Mouse (Mus musculus): ENCODE data around the gene Nfatc3.

Nfatc3 gene

DNA sequence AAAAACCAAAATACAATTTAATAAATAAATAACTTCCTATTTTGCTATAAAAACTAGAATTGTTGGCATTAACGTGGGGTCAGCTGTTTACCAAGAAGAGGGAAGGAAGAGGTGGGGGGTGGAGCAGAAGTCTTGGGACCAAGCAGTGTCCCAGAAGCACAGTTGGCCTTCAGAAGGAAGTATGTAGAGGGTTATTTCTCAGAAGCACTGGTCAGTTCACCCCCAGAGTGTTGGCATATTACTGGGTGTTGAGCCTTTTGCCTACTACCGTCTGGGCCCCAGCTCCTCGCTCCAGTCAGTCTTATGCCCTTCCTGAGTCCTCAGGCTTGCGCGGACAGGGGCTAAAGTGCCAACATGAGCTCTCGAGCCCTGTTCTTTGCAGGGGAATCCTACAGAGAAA is 90.4 kb downstream of the Nfatc3 start:
- DNase-seq = no peak

DNA sequence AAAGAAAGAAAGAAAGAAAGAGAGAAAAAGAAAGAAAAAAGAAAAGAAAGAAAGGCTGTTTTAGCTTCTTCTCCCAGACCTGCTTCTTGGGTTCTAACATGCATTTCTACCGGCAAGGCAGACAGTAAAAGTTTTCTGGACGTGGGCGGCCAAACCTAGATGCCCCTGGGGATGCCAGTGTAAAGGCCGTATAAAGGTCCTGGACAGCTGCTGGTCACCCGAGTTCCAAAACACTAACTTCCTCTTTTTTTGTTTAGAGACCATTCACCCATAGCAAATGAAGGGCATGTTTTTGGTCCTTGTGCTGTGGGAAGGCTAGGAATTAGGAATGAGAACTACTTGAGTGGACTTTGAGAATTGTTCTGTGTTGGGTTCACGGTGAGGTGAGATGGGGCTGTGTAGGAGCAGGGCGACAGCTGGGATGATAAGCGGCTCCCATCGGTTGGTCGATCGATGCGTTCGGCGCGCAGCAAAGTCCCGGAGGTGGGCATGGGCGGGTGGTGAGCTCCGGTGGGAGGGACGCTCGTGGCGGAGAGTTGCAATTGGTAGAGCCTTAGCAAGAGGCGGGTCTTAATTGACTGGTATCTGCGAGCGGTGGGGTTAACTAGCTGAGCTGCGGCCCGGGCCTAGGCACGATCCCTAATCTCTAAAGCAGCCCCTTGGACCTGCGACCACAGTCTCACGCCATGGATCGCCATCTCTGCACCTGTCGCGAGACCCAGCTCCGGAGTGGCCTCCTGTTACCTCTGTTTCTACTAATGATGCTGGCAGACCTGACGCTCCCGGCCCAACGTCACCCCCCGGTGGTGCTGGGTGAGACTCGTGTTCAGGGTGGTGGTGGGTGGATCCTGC is 91.4 kb downstream of the Nfatc3 start, which contains the start of gene Pla2g15:
Pla2g15 (plus strand) TSS at position 599 of the 852 bp plus-strand sequence.
- DNase-seq = peak; percentile 90

DNA sequence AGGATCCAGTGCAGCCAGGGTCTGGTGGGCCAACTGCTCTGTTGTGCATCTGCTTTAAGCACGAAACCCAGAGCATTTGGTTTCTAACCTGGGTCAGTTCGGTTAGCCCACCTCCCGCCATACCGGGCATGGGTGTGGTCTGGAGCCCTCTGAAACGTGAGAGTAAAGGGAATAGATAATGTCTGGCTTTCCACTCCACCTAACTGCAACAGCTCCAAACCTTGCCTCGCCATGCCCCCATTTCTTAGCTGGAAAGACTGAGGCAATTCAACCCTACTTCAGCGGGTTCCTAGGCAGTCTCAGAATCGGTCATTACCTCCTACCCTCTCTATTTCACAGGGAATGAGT is 92.0 kb downstream of the Nfatc3 start:
- DNase-seq = no peak

DNA sequence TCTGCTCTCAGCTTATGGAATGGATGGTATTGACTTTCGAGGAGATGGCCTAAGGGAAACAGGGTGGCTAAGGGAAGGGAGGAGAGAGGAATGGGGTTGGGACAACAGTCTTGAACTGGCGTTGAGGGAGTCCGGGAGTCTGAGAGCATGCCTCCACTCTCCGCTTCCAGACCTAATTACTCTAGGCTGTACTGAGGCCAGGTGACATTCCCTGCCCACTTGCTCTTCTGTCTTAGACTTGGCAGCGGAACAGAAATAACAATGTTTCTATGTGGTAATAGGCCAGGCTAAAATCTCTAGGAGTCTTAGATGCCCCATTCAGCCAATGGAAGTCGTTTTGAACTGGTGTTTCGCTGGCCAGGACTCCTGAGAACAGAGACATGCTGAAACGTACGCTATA is 92.4 kb downstream of the Nfatc3 start:
- DNase-seq = no peak

DNA sequence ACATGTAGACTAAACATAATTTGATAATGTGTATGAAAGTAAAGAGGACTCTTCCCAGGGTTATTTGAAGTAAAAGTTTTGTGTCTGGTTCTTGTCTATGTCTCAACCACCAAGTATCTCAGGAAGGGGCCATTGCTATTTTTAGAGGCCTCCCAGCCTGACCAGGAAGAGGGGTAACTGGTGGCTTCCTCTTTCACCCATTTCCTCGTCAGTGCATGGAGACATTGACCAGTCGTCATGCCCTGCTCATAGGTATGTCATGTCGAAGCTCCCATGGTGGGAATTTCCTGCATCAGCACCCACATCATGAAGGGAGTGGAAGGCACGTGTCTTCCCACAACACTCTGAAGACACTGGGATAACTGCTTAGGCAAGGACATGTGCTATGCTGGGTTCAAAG is 94.2 kb downstream of the Nfatc3 start:
- no peak for DNase-seq

DNA sequence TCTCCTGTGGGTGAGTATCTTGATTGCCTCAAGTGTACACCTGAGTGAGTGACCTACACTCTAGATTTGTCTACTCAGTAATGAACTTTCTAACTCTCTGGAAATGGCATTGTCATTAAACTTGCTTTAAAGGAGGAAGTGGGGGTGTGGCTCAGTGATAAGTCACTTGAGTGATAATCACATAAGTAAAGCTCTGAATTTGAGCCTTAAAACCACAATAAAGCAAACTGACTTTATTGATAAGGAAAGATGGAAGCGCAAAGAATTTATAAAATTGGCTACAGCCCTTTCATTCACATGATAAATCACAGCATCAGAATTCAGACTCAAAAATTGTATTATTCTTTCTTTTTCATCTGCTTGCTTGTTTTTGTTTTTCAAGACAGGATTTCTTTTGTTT is 98.8 kb downstream of the Nfatc3 start:
- no peak for DNase-seq

DNA sequence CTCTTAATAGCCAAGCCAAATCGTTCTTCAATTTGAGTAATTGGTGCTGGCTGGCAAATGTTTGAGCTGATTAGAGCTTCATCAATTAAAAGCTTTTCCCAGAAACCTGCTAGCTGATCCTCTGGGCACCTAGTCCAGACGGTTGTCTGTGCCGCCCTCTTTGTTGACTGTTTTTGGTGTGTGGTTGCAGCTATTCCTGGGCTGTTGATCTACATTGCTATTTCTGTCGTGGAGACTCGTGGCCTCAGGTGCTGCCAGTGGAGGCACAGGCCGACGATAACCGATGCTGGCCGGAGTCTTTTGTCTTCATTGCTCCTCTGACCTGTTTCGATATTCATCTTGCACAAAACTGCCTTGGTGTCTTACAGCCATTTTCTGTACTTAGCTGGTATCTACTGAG is 99.7 kb downstream of the Nfatc3 start:
- no peak for DNase-seq

DNA sequence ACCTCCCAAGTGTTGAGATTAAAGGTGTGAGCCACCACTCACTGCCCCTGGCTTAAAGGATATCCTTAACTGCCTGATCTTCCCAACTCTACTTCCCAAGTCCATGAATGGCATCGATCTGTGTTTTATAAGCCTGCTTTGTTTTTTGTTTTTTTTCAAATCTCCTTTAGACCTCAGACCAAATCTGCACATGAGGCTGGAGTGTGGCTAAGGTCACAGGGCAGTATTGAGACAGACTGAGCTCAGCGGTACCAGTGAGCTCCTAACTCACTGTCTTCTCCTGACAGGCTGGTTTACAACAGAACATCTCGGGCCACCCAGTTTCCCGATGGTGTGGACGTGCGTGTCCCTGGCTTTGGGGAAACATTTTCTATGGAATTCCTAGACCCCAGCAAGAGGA is 101.2 kb downstream of the Nfatc3 start:
- DNase-seq = no peak

DNA sequence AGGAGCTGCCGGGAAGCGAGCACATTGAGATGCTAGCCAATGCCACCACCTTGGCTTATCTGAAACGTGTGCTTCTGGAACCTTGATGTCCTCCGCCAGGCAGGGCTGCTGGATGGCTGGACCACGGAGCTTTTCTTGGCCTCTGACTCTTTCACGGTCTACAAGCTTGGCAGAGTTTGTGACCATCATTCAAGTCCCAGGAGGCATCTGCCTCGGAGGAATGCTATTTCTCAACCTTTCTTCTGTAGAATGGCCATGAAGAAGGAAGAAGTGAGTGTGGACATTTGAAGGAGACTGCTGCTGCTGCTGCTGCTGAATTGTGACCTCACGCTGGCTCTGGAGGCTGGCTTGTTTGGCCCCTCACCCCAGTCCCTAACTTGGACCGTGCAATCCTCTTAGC is 104.6 kb downstream of the Nfatc3 start:
- no peak for DNase-seq

DNA sequence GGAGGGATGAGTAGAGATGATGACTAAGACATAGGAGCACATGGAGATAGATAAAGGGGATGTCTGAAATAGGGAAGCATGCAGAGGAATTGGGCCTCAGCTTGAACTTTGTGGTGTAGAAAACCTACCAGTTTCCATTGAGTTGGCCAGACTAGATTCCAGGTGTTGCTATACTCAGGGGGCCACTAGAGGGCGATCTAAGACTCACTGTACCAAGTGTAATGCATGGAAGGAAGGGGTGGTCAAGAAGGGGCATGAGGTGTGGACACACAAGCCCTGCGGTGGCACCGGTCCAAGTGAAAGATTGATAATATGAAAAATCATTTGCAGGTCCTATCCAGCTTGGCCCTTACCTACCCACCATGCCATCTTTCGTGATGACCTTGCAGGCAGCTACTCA is 106.8 kb downstream of the Nfatc3 start:
- peak; percentile 67 for DNase-seq

DNA sequence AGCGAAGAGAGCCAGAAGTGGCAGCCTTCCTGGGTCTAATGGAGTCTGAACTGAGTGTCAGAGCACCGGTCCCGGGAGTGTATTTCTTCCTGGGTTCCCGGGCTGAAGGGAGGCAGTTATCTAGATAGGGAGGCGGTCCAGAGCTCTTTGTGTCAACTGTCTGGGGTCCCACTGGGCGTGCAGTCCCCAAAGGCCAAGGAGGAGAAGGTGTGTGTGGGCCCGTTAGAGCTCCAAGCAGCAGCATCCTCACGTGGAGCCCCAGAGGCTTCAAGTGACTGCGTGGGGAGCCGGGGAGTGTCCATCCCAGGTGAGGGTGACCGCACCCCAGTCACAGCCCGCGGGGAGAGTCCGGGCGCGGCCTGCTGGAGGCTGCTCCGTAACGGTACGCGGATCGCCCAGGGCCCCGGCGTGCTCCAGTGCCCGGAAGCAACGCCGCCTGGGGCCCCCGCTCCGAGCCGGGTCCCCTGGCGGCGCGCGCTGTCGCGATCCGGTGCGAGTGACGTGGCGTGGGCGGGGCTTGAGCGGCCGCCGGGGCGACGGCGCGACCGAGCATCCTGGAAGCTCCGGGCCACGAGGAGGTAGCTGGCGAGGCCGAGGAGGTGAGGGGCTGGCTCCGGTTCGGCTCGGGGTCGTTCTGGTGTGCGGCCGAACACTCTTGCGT is 109.8 kb downstream of the Nfatc3 start, which contains the start of gene Slc7a6:
Slc7a6 (plus strand) TSS at position 502 of the 661 bp plus-strand sequence.
- DNase-seq = peak; percentile 87

DNA sequence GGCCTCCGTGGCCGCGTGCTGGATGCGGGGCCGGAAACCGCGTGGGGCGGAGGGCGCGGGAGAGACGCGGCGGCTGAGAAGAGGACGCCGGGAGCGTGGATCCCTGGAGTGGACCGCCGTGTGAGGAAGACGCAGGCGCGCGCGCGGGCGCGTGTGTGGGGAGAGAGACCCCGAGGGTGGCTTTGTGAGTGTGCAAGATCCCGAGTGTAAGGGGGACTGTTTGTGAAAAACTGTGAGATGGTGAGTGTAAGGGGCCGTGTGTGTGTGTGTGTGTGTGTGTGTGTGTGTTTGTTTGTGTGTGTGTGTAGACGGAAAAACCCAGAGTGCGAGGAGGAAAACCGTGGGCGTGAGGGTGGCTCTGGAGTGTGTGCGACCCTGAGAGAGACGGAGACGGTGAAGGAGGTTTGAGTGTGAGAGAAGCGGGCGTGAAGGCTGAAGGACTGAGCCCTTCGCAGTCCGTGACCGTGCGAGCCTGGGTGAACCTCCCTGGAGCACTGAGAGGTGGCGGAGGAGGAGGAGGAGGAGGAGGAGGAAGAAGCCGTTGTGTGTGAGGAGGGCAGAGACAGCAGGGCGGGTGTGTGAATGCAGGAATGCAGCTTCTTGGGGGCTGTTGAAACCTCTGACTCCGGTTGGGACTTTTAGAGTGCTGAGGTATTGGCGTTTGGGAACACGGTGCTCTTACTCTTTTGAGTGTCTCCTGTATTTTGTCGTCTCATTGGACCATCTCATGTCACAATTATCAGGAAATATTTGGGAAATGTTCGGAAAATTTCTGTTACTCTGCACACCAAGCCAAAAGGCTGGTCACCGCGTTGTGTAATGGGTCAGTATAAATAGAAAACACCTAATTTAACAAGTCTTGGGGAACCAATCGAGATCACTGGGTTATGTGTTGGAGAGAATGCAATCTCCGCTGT is 110.6 kb downstream of the Nfatc3 start:
- DNase-seq = peak; percentile 60

DNA sequence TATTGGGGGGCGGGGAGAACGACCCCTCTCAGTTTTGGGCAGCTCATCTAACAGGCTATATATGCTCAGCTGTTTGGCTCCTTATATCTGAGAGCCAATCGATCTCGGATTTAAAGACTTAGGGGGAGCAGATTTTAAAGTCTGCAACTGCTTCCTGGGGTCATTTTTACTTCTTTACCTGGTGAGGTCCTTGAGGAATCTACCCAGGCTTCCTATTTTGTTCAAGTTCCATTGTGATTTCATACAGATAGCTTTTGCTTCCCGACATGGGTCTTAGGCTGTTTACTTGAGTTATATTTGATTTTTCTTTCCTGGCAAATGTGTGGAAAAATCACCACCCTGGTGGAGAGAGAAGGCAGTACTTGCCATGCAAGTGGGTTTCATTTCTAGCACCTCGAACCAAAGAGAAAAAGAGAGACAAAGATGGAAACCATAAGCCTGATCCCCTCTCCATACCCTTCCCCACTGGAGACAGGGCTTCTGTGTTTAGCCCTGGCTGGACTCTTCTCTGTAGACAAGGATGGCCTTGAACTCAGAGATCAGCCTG is 111.4 kb downstream of the Nfatc3 start:
- DNase-seq = no peak

DNA sequence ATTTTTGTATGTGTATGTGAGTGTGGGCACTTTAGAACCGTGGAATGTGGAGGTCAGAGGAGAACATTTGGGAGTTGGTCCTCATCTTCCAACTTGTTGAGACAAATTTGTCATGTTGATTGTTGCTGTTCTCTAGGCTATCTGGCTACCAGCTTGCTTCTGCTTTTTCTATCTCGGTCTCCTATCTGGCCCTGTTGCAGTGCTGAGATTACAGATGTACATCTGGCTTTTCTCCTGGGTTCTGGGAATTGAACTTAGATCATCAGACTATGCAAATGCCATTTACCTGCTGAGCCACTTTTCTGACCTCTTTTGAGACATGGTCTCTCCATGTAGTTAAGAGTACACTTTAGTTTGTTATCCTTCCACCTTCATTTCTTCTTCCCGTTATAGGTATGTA is 114.9 kb downstream of the Nfatc3 start:
- no peak for DNase-seq

DNA sequence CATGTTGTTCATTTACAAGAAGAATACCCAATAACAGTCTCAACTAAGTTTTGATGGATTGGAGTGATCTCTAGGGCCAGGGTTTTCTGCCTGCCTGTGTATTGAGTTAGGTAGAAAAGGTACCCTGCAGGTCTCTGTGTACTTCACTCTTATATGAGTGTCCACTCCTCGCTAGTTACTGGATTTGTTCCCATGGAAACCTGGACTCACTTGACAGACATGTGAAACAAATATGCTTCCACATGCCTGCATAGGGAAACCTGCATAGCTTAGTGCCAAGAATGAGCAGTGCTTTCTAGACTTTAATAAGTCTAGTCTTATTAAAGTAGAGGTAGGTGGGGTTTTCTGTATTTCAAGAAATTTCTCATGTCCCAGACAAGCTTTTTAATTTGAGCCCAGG is 118.3 kb downstream of the Nfatc3 start:
- no peak for DNase-seq

DNA sequence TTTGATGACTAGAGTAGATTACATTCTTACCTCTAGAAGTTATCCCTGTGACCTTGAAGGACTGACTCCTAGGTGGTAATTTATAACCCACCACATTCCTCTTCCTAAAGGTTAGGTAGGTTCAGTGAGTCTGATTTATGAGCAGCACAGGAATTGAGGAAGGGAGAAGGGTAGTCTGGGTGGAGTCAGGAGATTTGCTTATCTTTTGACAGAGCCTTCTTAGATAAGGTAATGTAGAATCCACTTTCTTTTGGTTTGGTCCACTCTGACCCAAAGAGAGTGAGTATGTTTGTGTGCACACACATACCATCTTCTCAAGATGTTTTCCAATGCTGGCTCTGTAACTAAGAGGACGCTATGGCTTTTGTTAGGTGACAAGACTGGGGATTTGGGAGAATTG is 119.0 kb downstream of the Nfatc3 start:
- DNase-seq = no peak

DNA sequence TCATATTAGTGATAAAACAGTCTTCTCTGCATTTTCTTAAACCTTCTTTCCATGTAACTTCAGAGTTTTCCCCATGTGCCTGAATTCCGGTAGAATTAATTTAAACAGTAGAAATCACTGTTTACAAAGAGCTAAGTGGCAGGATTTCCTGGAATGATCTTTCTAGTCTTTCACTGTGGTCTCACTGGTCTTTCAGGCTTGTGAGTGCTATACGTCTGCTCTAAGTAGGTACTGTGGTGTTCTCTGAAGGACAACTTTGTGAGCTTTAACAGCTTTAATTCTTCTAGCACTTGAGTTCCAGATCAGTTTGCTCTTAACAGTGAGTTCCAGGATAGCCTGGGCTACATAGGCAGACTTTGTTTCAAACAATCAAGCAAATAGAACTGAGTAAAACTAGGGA is 119.8 kb downstream of the Nfatc3 start:
- DNase-seq = no peak
